Mouse (Mus musculus): Measurements from ENCODE around the gene Fam49a.
"Not testable (repeated sequence)": the region's sequence is repeated elsewhere in the genome, so short reads cannot be mapped to it uniquely, and the experiment has no call there.

GRCm38 (mm10) chr12:12324266-12324665 is 62.3 kb downstream of the Fam49a start:
- TF ChIP-seq CTCF (IDR thresholded peaks at IDR 0.05; ENCODE audit: extremely low read depth, insufficient read depth, insufficient read length, insufficient replicate concordance); POLR2A (IDR thresholded peaks at IDR 0.05; ENCODE audit: low read depth, low read length): not testable (repeated sequence)
